Mouse (Mus musculus): ENCODE data around the gene Rgs6.

DNA sequence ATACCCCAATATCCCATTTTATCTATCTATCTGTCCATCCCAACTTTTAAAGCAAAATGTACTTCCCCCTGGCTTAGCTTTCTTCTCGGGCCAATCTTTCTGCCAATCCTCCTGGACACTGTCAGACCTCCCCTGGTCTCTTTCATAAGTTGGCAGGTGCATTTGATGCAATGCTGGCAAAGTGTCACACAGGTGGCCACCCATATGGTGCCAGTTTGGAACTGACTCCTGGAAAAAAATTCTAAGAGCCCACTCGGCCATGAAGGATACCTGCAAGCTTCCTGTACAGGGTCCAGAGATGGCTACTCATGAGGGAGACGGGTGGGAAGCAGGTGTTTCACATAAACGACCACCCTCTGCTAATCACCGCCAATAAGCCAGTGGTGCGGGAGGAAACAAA, 592.5 kb downstream of the Rgs6 start:
- no peak for TF ChIP-seq POLR2A (IDR thresholded peaks at IDR 0.05; ENCODE audit: low read depth, low read length)
- TF ChIP-seq CTCF (IDR thresholded peaks at IDR 0.05; ENCODE audit: extremely low read depth, insufficient read depth, insufficient read length, insufficient replicate concordance): no peak

Data from spleen, adult 2 months (tissue).